Mouse (Mus musculus) embryonic facial prominence, embryonic 14.5 days (tissue): ENCODE measurements around the gene Shc1. TPM values are rescaled to one million over a fixed set of nuclear protein-coding genes. Genes with fewer than 3 reads are reported as not detected.

ENCODE experiments used
- ATAC-seq: fragments of 200-750 bp; cut with Nextera tagmentation; 2 replicates; pipeline ENCODE4 v1.8.0; 2017; ENCODE audit warnings: low read depth, moderate number of reproducible peaks, moderate TSS enrichment
- DNase-seq: peaks from one replicate; pipeline ENCODE4 v3.0.0-alpha.2; 2015; ENCODE audit warnings: low spot score
- H3K27ac ChIP-seq: fragments of 300-500 bp; sonication (generic); replicated peaks from 2 replicates; pipeline ENCODE4 v1.5.1; 2014; ENCODE audit warnings: low read depth, mild to moderate bottlenecking, low read length, moderate library complexity
- H3K27me3 ChIP-seq: fragments of 300-500 bp; sonication (generic); replicated peaks from 2 replicates; pipeline ENCODE4 v1.6.1; 2014; ENCODE audit warnings: low read length; ENCODE audit not compliant: control insufficient read depth, insufficient read depth
- H3K36me3 ChIP-seq: fragments of 300-500 bp; sonication (generic); 2 replicates; pipeline ENCODE4 v1.6.1; 2014; ENCODE audit warnings: low read length, mixed read lengths; ENCODE audit not compliant: control insufficient read depth, insufficient read depth
- H3K4me1 ChIP-seq: fragments of 300-500 bp; sonication (generic); 2 replicates; pipeline ENCODE4 v1.6.1; 2014; ENCODE audit warnings: antibody characterized with exemption, low read length; ENCODE audit not compliant: control insufficient read depth, insufficient read depth
- H3K4me2 ChIP-seq: fragments of 300-500 bp; sonication (generic); 2 replicates; pipeline ENCODE4 v1.6.1; 2014; ENCODE audit warnings: low read depth, mild to moderate bottlenecking, low read length, moderate library complexity, mixed read lengths
- H3K4me3 ChIP-seq: fragments of 300-500 bp; sonication (generic); 2 replicates; pipeline ENCODE4 v1.5.1; 2014; ENCODE audit warnings: low read depth, mild to moderate bottlenecking, low read length
- H3K9ac ChIP-seq: fragments of 300-500 bp; sonication (generic); 2 replicates; pipeline ENCODE4 v1.6.1; 2014; ENCODE audit warnings: low read depth, mild to moderate bottlenecking, low read length, moderate library complexity, mixed read lengths
- H3K9me3 ChIP-seq: fragments of 300-500 bp; sonication (generic); 2 replicates; pipeline ENCODE4 v1.6.1; 2016; ENCODE audit warnings: low read length; ENCODE audit not compliant: control insufficient read depth
- WGBS: fragments of 180-500 bp; shearing (Covaris S2); extraction: QIAGEN DNeasy Blood & Tissue Kit; methylation state at CpG from one replicate; pipeline ENCODE4 v1.1.7; 2014; 5-methylcytosine and 5-hydroxymethylcytosine counted together
- polyA plus RNA-seq: library from polyadenylated mRNA; unstranded; fragments of >200 nt; fragmentation: Nextera tagmentation; extraction: Ambion mirVana; gene quantifications from 2 replicates; pipeline ENCODE4 v1.2.1, GENCODE M21; 2014

The Shc1 gene
- polyA plus RNA-seq, 1 experiment from 2014 or later: 75.2 TPM

DNA sequence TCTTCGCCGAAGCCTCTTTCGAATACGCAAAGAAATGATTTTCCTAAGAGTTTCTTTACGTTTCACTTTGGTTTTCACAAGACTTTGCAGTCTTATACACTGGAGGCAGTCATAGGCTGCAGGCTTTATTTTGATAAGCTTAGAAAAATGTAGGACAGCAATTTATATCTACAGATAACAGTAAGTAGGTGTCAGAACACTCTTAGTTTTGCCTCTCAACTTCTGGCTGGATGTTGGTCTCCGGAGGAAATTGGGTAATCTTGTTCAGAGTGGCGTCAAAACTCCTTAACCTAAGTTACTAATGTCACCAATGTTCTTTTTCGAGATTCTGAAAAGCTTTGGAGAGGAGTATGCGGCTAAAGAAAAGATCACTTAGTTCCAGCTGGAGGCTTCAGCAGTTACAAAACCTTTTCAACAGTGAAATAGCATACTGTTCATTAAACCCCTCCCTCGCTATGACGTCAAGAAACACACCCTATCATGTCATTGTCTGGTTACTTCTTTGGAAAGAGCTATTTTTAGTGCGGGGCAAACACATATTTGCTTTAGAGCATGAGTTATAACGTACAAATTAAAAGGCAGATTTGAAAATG lies 40.2 kb downstream of the Shc1 start:
- H3K9ac ChIP-seq: peak overlapping the region; percentile 85; the same call in 1 of the 2 replicates
- no peaks in the 10 kb centered on the region for H3K4me1 ChIP-seq
- no peaks in the 10 kb centered on the region for H3K9me3 ChIP-seq
- DNase-seq (no peak), ATAC-seq (peak; percentile 45; the same call in 1 of the 2 replicates)
- peak overlapping the region; percentile 73 for H3K4me3 ChIP-seq
- 45% methylated on average over 13 of the region's 13 CpGs for WGBS
- peak overlapping the region; percentile 91 for H3K4me2 ChIP-seq
- peak overlapping the region; percentile 82 for H3K27ac ChIP-seq
- no peaks in the 10 kb centered on the region for H3K27me3 ChIP-seq
- 0 out of 2 replicates have a peak, but pooled peaks cover 4% of the 10 kb centered on the region for H3K36me3 ChIP-seq

DNA sequence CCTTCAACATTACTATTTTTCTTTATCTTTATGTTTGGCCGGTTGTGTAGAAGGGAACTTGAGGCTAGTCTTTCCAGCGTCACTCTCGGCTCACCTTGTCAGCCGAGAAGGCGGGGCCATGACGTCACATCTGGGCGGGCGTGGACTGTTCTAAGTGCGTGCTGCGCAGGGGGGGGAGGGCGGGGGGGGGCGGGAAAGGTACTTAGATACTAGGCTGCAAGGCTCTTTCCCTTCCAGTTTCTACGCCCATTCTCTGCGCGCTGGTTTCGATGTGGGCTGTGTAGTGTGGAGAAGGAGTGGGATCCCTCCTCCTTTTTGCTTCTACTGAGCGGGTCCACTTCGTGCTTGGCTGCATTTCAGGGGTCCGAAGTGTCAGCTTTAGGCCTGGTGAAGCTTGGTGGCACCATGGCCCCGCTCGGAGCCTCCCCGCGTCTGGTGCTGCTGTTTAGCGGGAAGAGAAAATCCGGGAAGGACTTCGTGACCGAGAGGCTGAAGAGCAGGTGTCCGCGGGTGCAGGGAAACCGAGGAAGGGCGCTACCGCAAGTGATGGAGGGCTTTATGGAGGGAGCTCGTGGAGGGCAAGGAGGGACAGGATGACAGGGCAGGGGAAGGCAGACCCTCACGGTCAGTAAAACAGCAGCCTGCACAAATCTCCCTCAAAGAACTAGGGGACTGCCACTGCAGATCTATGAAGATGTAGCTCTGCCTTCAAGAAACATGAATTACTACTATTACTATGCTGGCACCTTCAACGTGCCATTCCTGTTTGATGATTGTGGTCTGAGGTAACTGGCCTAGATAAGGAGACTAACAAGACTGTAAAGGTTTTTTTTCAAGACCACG lies 40.9 kb downstream of the Shc1 start:
- 0 out of 2 replicates have a peak, but pooled peaks cover 4% of the 10 kb centered on the region for H3K36me3 ChIP-seq
- ATAC-seq: peak; percentile 93
- under 1% methylated on average over 30 of the region's 36 CpGs for WGBS
- H3K4me2 ChIP-seq: peak overlapping the region; percentile 91
- H3K9ac ChIP-seq: peak overlapping the region; percentile 85
- no peaks in the 10 kb centered on the region for H3K27me3 ChIP-seq
- no peaks in the 10 kb centered on the region for H3K9me3 ChIP-seq
- no peaks in the 10 kb centered on the region for H3K4me1 ChIP-seq
- DNase-seq: peak; percentile 95
- peak overlapping the region; percentile 82 for H3K27ac ChIP-seq
- peak overlapping the region; percentile 73 for H3K4me3 ChIP-seq

DNA sequence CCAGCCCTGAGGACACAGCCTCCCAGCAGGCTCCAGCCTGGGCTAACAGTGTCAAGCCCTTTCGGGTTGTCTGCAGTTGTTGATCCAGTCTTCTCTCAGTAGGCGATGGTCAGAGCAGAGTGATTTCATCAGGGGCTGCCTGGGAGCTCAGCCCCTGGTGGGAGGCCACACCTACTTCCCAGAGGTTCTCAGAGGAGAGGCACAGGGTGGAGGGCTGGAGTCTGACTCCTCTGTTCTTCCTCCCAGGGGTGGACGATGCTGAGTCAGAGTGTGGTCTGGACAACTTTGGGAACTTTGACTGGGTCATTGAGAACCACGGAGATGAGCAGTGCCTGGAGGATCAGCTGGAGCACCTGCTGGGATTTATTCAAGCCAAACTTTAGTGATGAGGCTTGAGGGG lies 50.0 kb downstream of the Shc1 start:
- ATAC-seq (no peak), DNase-seq (no peak)
- no peaks in the 10 kb centered on the region for H3K4me1 ChIP-seq
- no peak overlapping the region for H3K27ac ChIP-seq
- H3K9ac ChIP-seq: no peak overlapping the region
- H3K9me3 ChIP-seq: no peaks in the 10 kb centered on the region
- no peak overlapping the region for H3K4me2 ChIP-seq
- 49% methylated on average over 4 of the region's 4 CpGs for WGBS
- H3K36me3 ChIP-seq: peaks cover 13% of the 10 kb centered on the region; the same call in 1 of the 2 replicates
- H3K27me3 ChIP-seq: no peaks in the 10 kb centered on the region
- H3K4me3 ChIP-seq: no peak overlapping the region

DNA sequence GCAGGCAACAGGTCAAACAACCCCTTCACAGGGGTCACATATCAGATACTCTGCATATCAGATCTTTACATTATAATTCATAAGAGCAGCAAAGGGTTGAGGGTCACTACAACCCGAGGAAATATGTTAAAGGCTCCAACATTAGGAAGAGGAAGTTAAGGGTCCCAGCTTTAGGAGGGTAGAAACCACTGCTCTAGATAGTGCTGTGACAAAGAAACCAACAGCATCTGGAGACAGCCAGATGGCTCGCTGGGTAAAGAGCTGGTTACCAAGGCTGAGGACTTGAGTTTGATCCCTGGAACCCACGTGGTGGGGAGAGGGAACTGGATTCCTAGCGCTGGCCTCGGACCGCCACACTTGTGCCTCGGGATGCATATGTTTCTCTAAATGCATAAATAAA lies 54.0 kb downstream of the Shc1 start:
- H3K9me3 ChIP-seq: no peaks in the 10 kb centered on the region
- ATAC-seq (no peak), DNase-seq (no peak)
- WGBS: 80% methylated on average over 7 of the region's 7 CpGs
- H3K27me3 ChIP-seq: no peaks in the 10 kb centered on the region
- no peak overlapping the region for H3K9ac ChIP-seq
- no peak overlapping the region for H3K4me2 ChIP-seq
- H3K4me1 ChIP-seq: no peaks in the 10 kb centered on the region
- no peak overlapping the region for H3K4me3 ChIP-seq
- H3K27ac ChIP-seq: no peak overlapping the region
- H3K36me3 ChIP-seq: peaks cover 12% of the 10 kb centered on the region; the same call in 1 of the 2 replicates

DNA sequence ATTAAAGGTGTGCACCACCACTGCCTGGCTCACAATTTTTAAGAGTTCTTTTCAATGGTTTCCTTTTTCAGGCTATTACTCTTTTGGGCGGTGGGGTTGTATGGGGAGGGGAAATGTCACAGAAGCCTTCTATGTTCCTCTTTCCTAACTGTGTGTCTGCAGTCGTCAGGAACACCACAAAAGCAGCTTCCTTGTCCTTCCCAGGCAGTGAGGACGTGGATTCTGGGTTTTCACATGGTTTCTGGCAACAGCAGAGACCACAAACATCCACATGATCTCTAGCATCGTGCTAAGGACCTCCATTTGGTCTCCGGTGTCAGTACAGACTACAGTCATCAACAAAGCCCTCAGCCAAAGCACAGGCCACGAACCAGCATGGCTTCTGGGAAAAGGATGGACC lies 55.6 kb downstream of the Shc1 start:
- no peaks in the 10 kb centered on the region for H3K9me3 ChIP-seq
- H3K9ac ChIP-seq: no peak overlapping the region
- ATAC-seq: no peak
- H3K4me1 ChIP-seq: no peaks in the 10 kb centered on the region
- H3K36me3 ChIP-seq: peaks cover 2% of the 10 kb centered on the region; the same call in 1 of the 2 replicates
- no peak overlapping the region for H3K4me3 ChIP-seq
- no peak overlapping the region for H3K4me2 ChIP-seq
- DNase-seq: no peak
- no peak overlapping the region for H3K27ac ChIP-seq
- H3K27me3 ChIP-seq: no peaks in the 10 kb centered on the region
- 75% methylated on average over 6 of the region's 6 CpGs for WGBS

DNA sequence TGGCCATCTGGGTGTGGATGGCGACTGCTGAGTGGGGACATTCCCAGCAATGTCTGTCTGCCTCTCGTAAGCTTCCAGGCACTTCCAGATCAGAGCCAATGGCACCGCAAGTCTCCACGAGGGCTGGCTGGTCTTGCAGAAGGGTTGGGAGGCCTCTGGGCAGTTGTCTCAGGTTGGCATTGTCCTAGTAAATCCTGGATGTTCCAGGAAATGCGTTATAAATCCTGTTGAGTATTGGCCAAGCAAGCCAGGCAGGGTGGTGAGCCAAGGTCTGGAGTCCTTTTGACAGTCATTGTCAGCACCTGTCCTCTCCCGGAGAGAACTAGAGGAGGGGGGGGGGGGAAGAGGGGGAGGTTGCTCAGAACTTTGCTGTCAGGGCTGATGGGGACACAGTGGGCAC lies 60.8 kb downstream of the Shc1 start:
- Histone ChIP-seq H3K9ac (no peak overlapping the region), H3K27ac (no peak overlapping the region), H3K4me2 (no peak overlapping the region), H3K27me3 (no peaks in the 10 kb centered on the region), H3K36me3 (no peaks in the 10 kb centered on the region), H3K4me3 (no peak overlapping the region), H3K4me1 (no peaks in the 10 kb centered on the region), H3K9me3 (no peaks in the 10 kb centered on the region)
- ATAC-seq (no peak), DNase-seq (no peak)
- WGBS: 69% methylated on average over 6 of the region's 6 CpGs

Other genes starting within 250 kb of the Shc1 start
- 93.4 and 96.9 TPM in 2 replicates for gene Scamp3, start 241.0 kb upstream of the Shc1 start, polyA plus RNA-seq
- gene Fam189b, start 235.3 kb upstream of the Shc1 start, polyA plus RNA-seq: 27.9 and 33.9 TPM in 2 replicates
- gene Gba, start 215.5 kb upstream of the Shc1 start, polyA plus RNA-seq: 47.8 and 54.5 TPM in 2 replicates
- 51.5 and 52.0 TPM in 2 replicates for gene Thbs3, start 203.3 kb upstream of the Shc1 start, polyA plus RNA-seq
- gene Mtx1, start 191.4 kb upstream of the Shc1 start, polyA plus RNA-seq: 151 and 163 TPM in 2 replicates
- gene Muc1, start 189.4 kb upstream of the Shc1 start, polyA plus RNA-seq: 2.0 and 4.1 TPM in 2 replicates
- 324 and 349 TPM in 2 replicates for gene Krtcap2, start 172.5 kb upstream of the Shc1 start, polyA plus RNA-seq
- gene Trim46, start 172.1 kb upstream of the Shc1 start, polyA plus RNA-seq: 3.7 and 4.7 TPM in 2 replicates
- 151 and 177 TPM in 2 replicates for gene Dpm3, start 159.1 kb upstream of the Shc1 start, polyA plus RNA-seq
- 70.5 and 80.2 TPM in 2 replicates for gene Slc50a1, start 147.9 kb upstream of the Shc1 start, polyA plus RNA-seq
- 33.8 and 35.8 TPM in 2 replicates for gene Efna1, start 137.3 kb upstream of the Shc1 start, polyA plus RNA-seq
- 18.7 and 21.2 TPM in 2 replicates for gene Efna3, start 95.5 kb upstream of the Shc1 start, polyA plus RNA-seq
- gene Efna4, start 80.4 kb upstream of the Shc1 start, polyA plus RNA-seq: 17.5 and 20.7 TPM in 2 replicates
- gene Adam15, start 68.4 kb upstream of the Shc1 start, polyA plus RNA-seq: 44.4 and 51.7 TPM in 2 replicates
- gene Dcst2, start 56.5 kb upstream of the Shc1 start, polyA plus RNA-seq: not detected in 2 replicates
- gene Dcst1, start 53.2 kb upstream of the Shc1 start, polyA plus RNA-seq: 0.26 and 0.33 TPM in 2 replicates
- gene Zbtb7b, start 23.7 kb upstream of the Shc1 start, polyA plus RNA-seq: 2.3 and 3.6 TPM in 2 replicates
- not detected in 2 replicates for gene Lenep, start 15.7 kb upstream of the Shc1 start, polyA plus RNA-seq
- 24.2 and 24.8 TPM in 2 replicates for gene Flad1, start 6.6 kb upstream of the Shc1 start, polyA plus RNA-seq
- gene Cks1b, start 60 bp upstream of the Shc1 start, polyA plus RNA-seq: 380 and 425 TPM in 2 replicates
- gene Pygo2, start 11.8 kb downstream of the Shc1 start, polyA plus RNA-seq: 49.2 and 51.6 TPM in 2 replicates
- gene Pbxip1, start 18.3 kb downstream of the Shc1 start, polyA plus RNA-seq: 24.1 and 25.9 TPM in 2 replicates
- 45.7 and 48.6 TPM in 2 replicates for gene Pmvk, start 36.1 kb downstream of the Shc1 start, polyA plus RNA-seq
- gene Kcnn3, start 101.7 kb downstream of the Shc1 start, polyA plus RNA-seq: 3.7 and 4.6 TPM in 2 replicates